Mouse (Mus musculus) hindbrain, embryonic 16.5 days (tissue): ENCODE results near the gene Capn11. TPM values are rescaled to one million over a fixed set of nuclear protein-coding genes. Genes with fewer than 3 reads are reported as not detected.

Source experiments
- ATAC-seq: fragments of 200-750 bp; cut with Nextera tagmentation; 2 replicates; pipeline ENCODE4 v1.8.0; 2017; ENCODE audit warnings: moderate TSS enrichment, moderate library complexity
- H3K27ac ChIP-seq: fragments of 300-500 bp; sonication (generic); 2 replicates; pipeline ENCODE4 v1.5.1; 2014; ENCODE audit warnings: low read depth, mild to moderate bottlenecking, control low read depth, low read length, moderate library complexity
- H3K27me3 ChIP-seq: fragments of 300-500 bp; sonication (generic); replicated peaks from 2 replicates; pipeline ENCODE4 v1.6.1; 2014; ENCODE audit warnings: low read length; ENCODE audit not compliant: control insufficient read depth, insufficient read depth
- H3K36me3 ChIP-seq: fragments of 300-500 bp; sonication (generic); 2 replicates; pipeline ENCODE4 v1.6.1; 2014; ENCODE audit warnings: mild to moderate bottlenecking, low read length, moderate library complexity, mixed read lengths; ENCODE audit not compliant: control insufficient read depth, insufficient read depth
- H3K4me1 ChIP-seq: fragments of 300-500 bp; sonication (generic); 2 replicates; pipeline ENCODE4 v1.6.1; 2014; ENCODE audit warnings: low read depth, low read length; ENCODE audit not compliant: control insufficient read depth, insufficient read depth
- H3K4me2 ChIP-seq: fragments of 300-500 bp; sonication (generic); 2 replicates; pipeline ENCODE4 v1.6.1; 2014; ENCODE audit warnings: mild to moderate bottlenecking, low read length, control low read depth, moderate library complexity
- H3K4me3 ChIP-seq: fragments of 300-500 bp; sonication (generic); 2 replicates; pipeline ENCODE4 v1.5.1; 2014; ENCODE audit warnings: mild to moderate bottlenecking, low read length, control low read depth, moderate library complexity
- H3K9ac ChIP-seq: fragments of 300-500 bp; sonication (generic); 2 replicates; pipeline ENCODE4 v1.6.1; 2014; ENCODE audit warnings: low read depth, mild to moderate bottlenecking, control low read depth, low read length, moderate library complexity
- H3K9me3 ChIP-seq: fragments of 300-500 bp; sonication (generic); 2 replicates; pipeline ENCODE4 v1.6.1; 2014; ENCODE audit warnings: mild to moderate bottlenecking, low read length, moderate library complexity; ENCODE audit not compliant: control insufficient read depth
- WGBS: fragments of 180-500 bp; shearing (Covaris S2); extraction: QIAGEN DNeasy Blood & Tissue Kit; methylation state at CpG from one replicate; pipeline ENCODE4 v1.1.7; 2014; 5-methylcytosine and 5-hydroxymethylcytosine counted together
- polyA plus RNA-seq: library from polyadenylated mRNA; unstranded; fragments of >200 nt; fragmentation: Nextera tagmentation; extraction: Ambion mirVana; gene quantifications from 2 replicates; pipeline ENCODE4 v1.2.1, GENCODE M21; 2015

Gene Capn11
- polyA plus RNA-seq, 1 experiment from 2014 or later, result 0.79 TPM

- H3K9me3 ChIP-seq, result no peaks in the 10 kb centered on the region
- peak; percentile 55 for ATAC-seq
- peak overlapping the region; percentile 80 for H3K4me3 ChIP-seq
- H3K9ac ChIP-seq, result peak overlapping the region; percentile 86
- H3K4me1 ChIP-seq, result peaks cover 26% of the 10 kb centered on the region
- H3K36me3 ChIP-seq, result no peaks in the 10 kb centered on the region
- under 1% methylated on average over 58 of the region's 58 CpGs for WGBS
- H3K27me3 ChIP-seq, result no peaks in the 10 kb centered on the region
- peak overlapping the region; percentile 71 for H3K4me2 ChIP-seq
- peak overlapping the region; percentile 86 for H3K27ac ChIP-seq
Measured at GRCm38 (mm10) chr17:45685171-45686092, 26.3 kb upstream of the Capn11 start.

- Histone ChIP-seq H3K36me3 (no peaks in the 10 kb centered on the region), H3K27ac (peak overlapping the region; percentile 86), H3K4me1 (peaks cover 26% of the 10 kb centered on the region), H3K9me3 (no peaks in the 10 kb centered on the region), H3K4me3 (peak overlapping the region; percentile 80), H3K4me2 (peak overlapping the region; percentile 71), H3K9ac (peak overlapping the region; percentile 86), H3K27me3 (no peaks in the 10 kb centered on the region)
- peak; percentile 25 for ATAC-seq
- WGBS, result 28% methylated on average over 14 of the region's 14 CpGs
Measured at GRCm38 (mm10) chr17:45684667-45685131, 25.6 kb upstream of the Capn11 start.

GRCm38 (mm10) chr17:45682843-45683242 lies 23.7 kb upstream of the Capn11 start:
- Histone ChIP-seq H3K4me1 (peaks cover 25% of the 10 kb centered on the region), H3K27me3 (no peaks in the 10 kb centered on the region), H3K27ac (no peak overlapping the region), H3K9me3 (no peaks in the 10 kb centered on the region), H3K4me3 (no peak overlapping the region), H3K4me2 (no peak overlapping the region), H3K36me3 (no peaks in the 10 kb centered on the region), H3K9ac (no peak overlapping the region)
- ATAC-seq, result no peak
- 95% methylated on average over 4 of the region's 4 CpGs for whole genome bisulfite sequencing

- no peak for ATAC-seq
- Histone ChIP-seq H3K36me3 (peaks cover 8% of the 10 kb centered on the region), H3K9ac (no peak overlapping the region), H3K27ac (no peak overlapping the region), H3K9me3 (no peaks in the 10 kb centered on the region), H3K4me2 (no peak overlapping the region), H3K4me1 (peaks cover 14% of the 10 kb centered on the region), H3K4me3 (no peak overlapping the region), H3K27me3 (no peaks in the 10 kb centered on the region)
- 100% methylated on average over 1 of the region's 1 CpGs for WGBS
Measured at GRCm38 (mm10) chr17:45681588-45681987, 22.5 kb upstream of the Capn11 start.

- WGBS, result 50% methylated on average over 8 of the region's 8 CpGs
- Histone ChIP-seq H3K9ac (peak overlapping the region; percentile 3; the same call in 1 of the 2 replicates), H3K4me2 (peak overlapping the region; percentile 33), H3K4me1 (peaks cover 14% of the 10 kb centered on the region), H3K9me3 (no peaks in the 10 kb centered on the region), H3K27me3 (no peaks in the 10 kb centered on the region), H3K36me3 (peaks cover 16% of the 10 kb centered on the region), H3K4me3 (0 out of 2 replicates have a peak overlapping the region, but pooled peaks have one; percentile 0), H3K27ac (peak overlapping the region; percentile 44)
- ATAC-seq, result peak; percentile 83
Measured at GRCm38 (mm10) chr17:45680391-45680980, 21.4 kb upstream of the Capn11 start.

GRCm38 (mm10) chr17:45678106-45678505 lies 19.0 kb upstream of the Capn11 start:
- no peak for ATAC-seq
- Histone ChIP-seq H3K36me3 (peaks cover 30% of the 10 kb centered on the region), H3K9me3 (no peaks in the 10 kb centered on the region), H3K9ac (no peak overlapping the region), H3K27me3 (no peaks in the 10 kb centered on the region), H3K27ac (no peak overlapping the region), H3K4me1 (peaks cover 7% of the 10 kb centered on the region), H3K4me2 (no peak overlapping the region), H3K4me3 (no peak overlapping the region)
- WGBS, result 35% methylated on average over 7 of the region's 7 CpGs

- H3K4me1 ChIP-seq, result no peaks in the 10 kb centered on the region
- WGBS, result 94% methylated on average over 2 of the region's 2 CpGs
- H3K9ac ChIP-seq, result no peak overlapping the region
- H3K36me3 ChIP-seq, result peaks cover 53% of the 10 kb centered on the region
- no peak overlapping the region for H3K4me3 ChIP-seq
- H3K27ac ChIP-seq, result no peak overlapping the region
- H3K9me3 ChIP-seq, result no peaks in the 10 kb centered on the region
- no peak for ATAC-seq
- H3K27me3 ChIP-seq, result no peaks in the 10 kb centered on the region
- no peak overlapping the region for H3K4me2 ChIP-seq
Measured at GRCm38 (mm10) chr17:45672598-45672997, 13.5 kb upstream of the Capn11 start.

GRCm38 (mm10) chr17:45671821-45672220 lies 12.7 kb upstream of the Capn11 start:
- Histone ChIP-seq H3K27me3 (no peaks in the 10 kb centered on the region), H3K9me3 (no peaks in the 10 kb centered on the region), H3K27ac (no peak overlapping the region), H3K9ac (no peak overlapping the region), H3K36me3 (peaks cover 51% of the 10 kb centered on the region), H3K4me3 (no peak overlapping the region), H3K4me2 (no peak overlapping the region), H3K4me1 (no peaks in the 10 kb centered on the region)
- 95% methylated on average over 1 of the region's 1 CpGs for WGBS
- no peak for ATAC-seq

GRCm38 (mm10) chr17:45667986-45668385 lies 8.9 kb upstream of the Capn11 start:
- ATAC-seq, result no peak
- Histone ChIP-seq H3K4me1 (peaks cover 3% of the 10 kb centered on the region; the same call in 1 of the 2 replicates), H3K4me3 (no peak overlapping the region), H3K9me3 (no peaks in the 10 kb centered on the region), H3K27ac (no peak overlapping the region), H3K27me3 (no peaks in the 10 kb centered on the region), H3K9ac (no peak overlapping the region), H3K36me3 (peaks cover 46% of the 10 kb centered on the region), H3K4me2 (no peak overlapping the region)
- WGBS, result 92% methylated on average over 10 of the region's 10 CpGs
